Mouse (Mus musculus) thymus, postnatal 14 days (tissue): ENCODE results near the gene Ubxn11.

ENCODE experiments used
- DNase-seq: peaks from one replicate; pipeline ENCODE4 v3.0.0; 2021

Ubxn11 gene

GRCm38 (mm10) chr4:134101979-134102741, at the start of gene Ubxn11:
Gene Ubxn11, plus strand, starts transcription at chr4:134102570.
- DNase-seq: peak; percentile 88

GRCm38 (mm10) chr4:134053538-134053937, 48.8 kb upstream of the Ubxn11 start, which contains the start of gene Zfp683:
Gene Zfp683, plus strand, starts transcription at chr4:134053838.
- DNase-seq: no peak

- DNase-seq: peak; percentile 60
Measured at GRCm38 (mm10) chr4:134058166-134058715, 44.1 kb upstream of the Ubxn11 start.

GRCm38 (mm10) chr4:134058908-134059307, 43.5 kb upstream of the Ubxn11 start:
- no peak for DNase-seq

- no peak for DNase-seq
Measured at GRCm38 (mm10) chr4:134060135-134060865, 42.1 kb upstream of the Ubxn11 start, which contains the start of gene Crybg2. Gene Crybg2, plus strand, starts transcription at chr4:134060815.

- DNase-seq: peak; percentile 81
Measured at GRCm38 (mm10) chr4:134061166-134061830, 41.1 kb upstream of the Ubxn11 start.

- DNase-seq: peak; percentile 69
Measured at GRCm38 (mm10) chr4:134061944-134062446, 40.4 kb upstream of the Ubxn11 start.

GRCm38 (mm10) chr4:134062561-134062960, 39.8 kb upstream of the Ubxn11 start:
- DNase-seq: no peak

- DNase-seq: no peak
Measured at GRCm38 (mm10) chr4:134065431-134066004, 36.9 kb upstream of the Ubxn11 start.

GRCm38 (mm10) chr4:134067383-134067782, 35.0 kb upstream of the Ubxn11 start:
- DNase-seq: no peak

GRCm38 (mm10) chr4:134067833-134068544, 34.4 kb upstream of the Ubxn11 start:
- DNase-seq: no peak

- no peak for DNase-seq
Measured at GRCm38 (mm10) chr4:134068793-134069580, 33.4 kb upstream of the Ubxn11 start.

GRCm38 (mm10) chr4:134078694-134079093, 23.7 kb upstream of the Ubxn11 start:
- peak; percentile 76 for DNase-seq

GRCm38 (mm10) chr4:134080674-134081073, 21.7 kb upstream of the Ubxn11 start:
- no peak for DNase-seq

GRCm38 (mm10) chr4:134081730-134082386, 20.5 kb upstream of the Ubxn11 start:
- DNase-seq: peak; percentile 90

GRCm38 (mm10) chr4:134082460-134082859, 19.9 kb upstream of the Ubxn11 start:
- no peak for DNase-seq

GRCm38 (mm10) chr4:134084999-134085398, 17.4 kb upstream of the Ubxn11 start:
- no peak for DNase-seq

GRCm38 (mm10) chr4:134087412-134087811, 15.0 kb upstream of the Ubxn11 start:
- DNase-seq: peak; percentile 66

GRCm38 (mm10) chr4:134089029-134089428, 13.3 kb upstream of the Ubxn11 start:
- DNase-seq: no peak

GRCm38 (mm10) chr4:134090521-134091224, 11.7 kb upstream of the Ubxn11 start:
- no peak for DNase-seq
